Mouse (Mus musculus): ENCODE measurements around the gene Ssc5d. TPM values are rescaled to one million over a fixed set of nuclear protein-coding genes. Genes with fewer than 3 reads are reported as not detected.
A peak's percentile ranks its signal among the peaks of the same experiment; 100 is the strongest.

Gene Ssc5d
- polyA plus RNA-seq, 1 experiment from 2014 or later = 0.82 TPM

- Histone ChIP-seq H3K9me3 (ENCODE audit: control insufficient read depth, low read length) (no peaks in the 10 kb centered on the region), H3K27me3 (replicated peaks; ENCODE audit: control insufficient read depth, insufficient read depth, low read length) (peaks cover 26% of the 10 kb centered on the region), H3K4me3 (ENCODE audit: low read depth, low read length) (peak overlapping the region; percentile 26), H3K4me1 (replicated peaks; ENCODE audit: control insufficient read depth, insufficient read depth, low read length) (peaks cover 28% of the 10 kb centered on the region), H3K27ac (ENCODE audit: low read depth, low read length) (0 out of 2 replicates have a peak overlapping the region, but pooled peaks have one; percentile 13), H3K36me3 (ENCODE audit: control insufficient read depth, insufficient read depth, low read length) (peaks cover 29% of the 10 kb centered on the region), H3K9ac (ENCODE audit: low read depth, low read length) (no peak overlapping the region), H3K4me2 (peak overlapping the region; percentile 69)
- ATAC-seq (replicated peaks; ENCODE audit: low FRiP score) = peak; percentile 10; the same call in 1 of the 2 replicates
- peak; percentile 73 for DNase-seq (ENCODE audit: low spot score)
- WGBS = 1% methylated on average over 14 of the region's 14 CpGs
These were observed 3.1 kb upstream of the Ssc5d start for GRCm38 (mm10) chr7:4922508-4922907.

GRCm38 (mm10) chr7:4922931-4923565 is 2.5 kb upstream of the Ssc5d start:
- Histone ChIP-seq H3K27ac (ENCODE audit: low read depth, low read length) (0 out of 2 replicates have a peak overlapping the region, but pooled peaks have one; percentile 13), H3K27me3 (replicated peaks; ENCODE audit: control insufficient read depth, insufficient read depth, low read length) (peaks cover 26% of the 10 kb centered on the region), H3K4me2 (peak overlapping the region; percentile 69), H3K4me1 (replicated peaks; ENCODE audit: control insufficient read depth, insufficient read depth, low read length) (peaks cover 28% of the 10 kb centered on the region), H3K4me3 (ENCODE audit: low read depth, low read length) (peak overlapping the region; percentile 26), H3K9me3 (ENCODE audit: control insufficient read depth, low read length) (no peaks in the 10 kb centered on the region), H3K36me3 (ENCODE audit: control insufficient read depth, insufficient read depth, low read length) (peaks cover 29% of the 10 kb centered on the region), H3K9ac (ENCODE audit: low read depth, low read length) (no peak overlapping the region)
- WGBS = 2% methylated on average over 14 of the region's 14 CpGs
- no peak for ATAC-seq (replicated peaks; ENCODE audit: low FRiP score)
- no peak for DNase-seq (ENCODE audit: low spot score)

- H3K4me1 ChIP-seq (replicated peaks; ENCODE audit: control insufficient read depth, insufficient read depth, low read length) = peaks cover 28% of the 10 kb centered on the region
- no peak overlapping the region; the same call in 1 of the 2 replicates for H3K9ac ChIP-seq (ENCODE audit: low read depth, low read length)
- peak overlapping the region; percentile 70 for H3K27ac ChIP-seq (ENCODE audit: low read depth, low read length)
- peaks cover 26% of the 10 kb centered on the region for H3K27me3 ChIP-seq (replicated peaks; ENCODE audit: control insufficient read depth, insufficient read depth, low read length)
- peaks cover 22% of the 10 kb centered on the region for H3K36me3 ChIP-seq (ENCODE audit: control insufficient read depth, insufficient read depth, low read length)
- ATAC-seq (replicated peaks; ENCODE audit: low FRiP score) = no peak
- H3K4me3 ChIP-seq (ENCODE audit: low read depth, low read length) = peak overlapping the region; percentile 15; the same call in 1 of the 2 replicates
- DNase-seq (ENCODE audit: low spot score) = no peak
- 7% methylated on average over 37 of the region's 37 CpGs for WGBS
- no peaks in the 10 kb centered on the region for H3K9me3 ChIP-seq (ENCODE audit: control insufficient read depth, low read length)
- H3K4me2 ChIP-seq = peak overlapping the region; percentile 69
These were observed 1.8 kb upstream of the Ssc5d start for GRCm38 (mm10) chr7:4923586-4924364.

GRCm38 (mm10) chr7:4924483-4924882 is 1.1 kb upstream of the Ssc5d start:
- H3K27ac ChIP-seq (ENCODE audit: low read depth, low read length) = peak overlapping the region; percentile 70
- H3K4me1 ChIP-seq (replicated peaks; ENCODE audit: control insufficient read depth, insufficient read depth, low read length) = peaks cover 28% of the 10 kb centered on the region
- no peak overlapping the region for H3K4me3 ChIP-seq (ENCODE audit: low read depth, low read length)

GRCm38 (mm10) chr7:4924891-4925301 is 689 bp upstream of the Ssc5d start:
- no peaks in the 10 kb centered on the region for H3K9me3 ChIP-seq (ENCODE audit: control insufficient read depth, low read length)
- DNase-seq (ENCODE audit: low spot score) (no peak), ATAC-seq (replicated peaks; ENCODE audit: low FRiP score) (no peak)
- peaks cover 11% of the 10 kb centered on the region for H3K36me3 ChIP-seq (ENCODE audit: control insufficient read depth, insufficient read depth, low read length)
- H3K4me3 ChIP-seq (ENCODE audit: low read depth, low read length) = no peak overlapping the region
- no peak overlapping the region for H3K9ac ChIP-seq (ENCODE audit: low read depth, low read length)
- H3K4me2 ChIP-seq = no peak overlapping the region
- peak overlapping the region; percentile 70 for H3K27ac ChIP-seq (ENCODE audit: low read depth, low read length)
- H3K27me3 ChIP-seq (replicated peaks; ENCODE audit: control insufficient read depth, insufficient read depth, low read length) = peaks cover 26% of the 10 kb centered on the region
- peaks cover 28% of the 10 kb centered on the region for H3K4me1 ChIP-seq (replicated peaks; ENCODE audit: control insufficient read depth, insufficient read depth, low read length)
- WGBS = 16% methylated on average over 3 of the region's 4 CpGs

More at GRCm38 (mm10) chr7:4924483-4924882, 1.1 kb upstream of the Ssc5d start:
- no peak for DNase-seq (ENCODE audit: low spot score)
- H3K27me3 ChIP-seq (replicated peaks; ENCODE audit: control insufficient read depth, insufficient read depth, low read length) = peaks cover 26% of the 10 kb centered on the region
- peak overlapping the region; percentile 14; the same call in 1 of the 2 replicates for H3K9ac ChIP-seq (ENCODE audit: low read depth, low read length)
- H3K9me3 ChIP-seq (ENCODE audit: control insufficient read depth, low read length) = no peaks in the 10 kb centered on the region
- 1% methylated on average over 4 of the region's 4 CpGs for WGBS
- H3K4me2 ChIP-seq = peak overlapping the region; percentile 69; the same call in 1 of the 2 replicates
- ATAC-seq (replicated peaks; ENCODE audit: low FRiP score) = no peak
- peaks cover 15% of the 10 kb centered on the region for H3K36me3 ChIP-seq (ENCODE audit: control insufficient read depth, insufficient read depth, low read length)

GRCm38 (mm10) chr7:4926849-4927248 is 1.3 kb downstream of the Ssc5d start:
- Histone ChIP-seq H3K9me3 (ENCODE audit: control insufficient read depth, low read length) (no peaks in the 10 kb centered on the region), H3K4me2 (no peak overlapping the region), H3K36me3 (ENCODE audit: control insufficient read depth, insufficient read depth, low read length) (no peaks in the 10 kb centered on the region), H3K27ac (ENCODE audit: low read depth, low read length) (no peak overlapping the region), H3K9ac (ENCODE audit: low read depth, low read length) (no peak overlapping the region), H3K4me3 (ENCODE audit: low read depth, low read length) (no peak overlapping the region), H3K4me1 (replicated peaks; ENCODE audit: control insufficient read depth, insufficient read depth, low read length) (peaks cover 18% of the 10 kb centered on the region), H3K27me3 (replicated peaks; ENCODE audit: control insufficient read depth, insufficient read depth, low read length) (peaks cover 26% of the 10 kb centered on the region)
- ATAC-seq (replicated peaks; ENCODE audit: low FRiP score) = no peak
- 72% methylated on average over 16 of the region's 16 CpGs for whole genome bisulfite sequencing
- no peak for DNase-seq (ENCODE audit: low spot score)

GRCm38 (mm10) chr7:4927711-4928110 is 2.1 kb downstream of the Ssc5d start:
- Histone ChIP-seq H3K36me3 (ENCODE audit: control insufficient read depth, insufficient read depth, low read length) (no peaks in the 10 kb centered on the region), H3K9ac (ENCODE audit: low read depth, low read length) (no peak overlapping the region), H3K27ac (ENCODE audit: low read depth, low read length) (no peak overlapping the region), H3K4me3 (ENCODE audit: low read depth, low read length) (no peak overlapping the region), H3K4me1 (replicated peaks; ENCODE audit: control insufficient read depth, insufficient read depth, low read length) (peaks cover 15% of the 10 kb centered on the region), H3K9me3 (ENCODE audit: control insufficient read depth, low read length) (no peaks in the 10 kb centered on the region), H3K4me2 (no peak overlapping the region), H3K27me3 (replicated peaks; ENCODE audit: control insufficient read depth, insufficient read depth, low read length) (peaks cover 22% of the 10 kb centered on the region)
- ATAC-seq (replicated peaks; ENCODE audit: low FRiP score) (no peak), DNase-seq (ENCODE audit: low spot score) (no peak)
- WGBS = 53% methylated on average over 8 of the region's 8 CpGs

GRCm38 (mm10) chr7:4928323-4928722 is 2.7 kb downstream of the Ssc5d start:
- Histone ChIP-seq H3K27ac (ENCODE audit: low read depth, low read length) (no peak overlapping the region), H3K4me3 (ENCODE audit: low read depth, low read length) (no peak overlapping the region), H3K27me3 (replicated peaks; ENCODE audit: control insufficient read depth, insufficient read depth, low read length) (peaks cover 16% of the 10 kb centered on the region), H3K4me2 (no peak overlapping the region; the same call in 1 of the 2 replicates), H3K4me1 (replicated peaks; ENCODE audit: control insufficient read depth, insufficient read depth, low read length) (peaks cover 12% of the 10 kb centered on the region), H3K36me3 (ENCODE audit: control insufficient read depth, insufficient read depth, low read length) (no peaks in the 10 kb centered on the region), H3K9ac (ENCODE audit: low read depth, low read length) (no peak overlapping the region), H3K9me3 (ENCODE audit: control insufficient read depth, low read length) (no peaks in the 10 kb centered on the region)
- DNase-seq (ENCODE audit: low spot score) (no peak), ATAC-seq (replicated peaks; ENCODE audit: low FRiP score) (no peak)
- 73% methylated on average over 17 of the region's 17 CpGs for WGBS

All from liver, embryonic 11.5 days (tissue).